Mouse (Mus musculus): ENCODE results near the gene Wnk1. TPM values are rescaled to one million over a fixed set of nuclear protein-coding genes. Genes with fewer than 3 reads are reported as not detected.

Wnk1 gene
- total and polyA plus RNA-seq, 3 experiments, result 49.7 to 801 (median 189) TPM

GRCm38 (mm10) chr6:119922136-119922535, 116.3 kb downstream of the Wnk1 start:
- Histone ChIP-seq H3K4me1 (ENCODE audit: insufficient read depth, low read depth, low read length) (peaks cover 6% of the 10 kb centered on the region; the same call in 1 of the 2 replicates), H3K9me3 (replicated peaks) (no peaks in the 10 kb centered on the region), H3K27me3 (ENCODE audit: insufficient read depth, low read length) (no peaks in the 10 kb centered on the region), H3K4me3 (ENCODE audit: low read depth, low read length) (no peak overlapping the region), H3K36me3 (replicated peaks) (peaks cover 94% of the 10 kb centered on the region)
- no peak for TF ChIP-seq POLR2AphosphoS5 (IDR thresholded peaks at IDR 0.05; ENCODE audit: insufficient replicate concordance, low read depth, low read length)
- no peak for TF ChIP-seq GATA2 (IDR thresholded peaks at IDR 0.05; ENCODE audit: borderline replicate concordance, low read depth, low read length)
- TF ChIP-seq GATA1 (IDR thresholded peaks at IDR 0.05; ENCODE audit: borderline replicate concordance, low read length), result no peak
- TF ChIP-seq TAL1 (conservative IDR thresholded peaks at IDR 0.05; ENCODE audit: low read depth, low read length), result no peak
- no peak for TF ChIP-seq CTCF (IDR thresholded peaks at IDR 0.05; ENCODE audit: low read depth, low read length)
- no peak for DNase-seq (ENCODE audit: low spot score)
- ATAC-seq (ENCODE audit: extremely low read depth, insufficient number of reproducible peaks, low FRiP score, poor library complexity, severe bottlenecking), result no peak

DNA sequence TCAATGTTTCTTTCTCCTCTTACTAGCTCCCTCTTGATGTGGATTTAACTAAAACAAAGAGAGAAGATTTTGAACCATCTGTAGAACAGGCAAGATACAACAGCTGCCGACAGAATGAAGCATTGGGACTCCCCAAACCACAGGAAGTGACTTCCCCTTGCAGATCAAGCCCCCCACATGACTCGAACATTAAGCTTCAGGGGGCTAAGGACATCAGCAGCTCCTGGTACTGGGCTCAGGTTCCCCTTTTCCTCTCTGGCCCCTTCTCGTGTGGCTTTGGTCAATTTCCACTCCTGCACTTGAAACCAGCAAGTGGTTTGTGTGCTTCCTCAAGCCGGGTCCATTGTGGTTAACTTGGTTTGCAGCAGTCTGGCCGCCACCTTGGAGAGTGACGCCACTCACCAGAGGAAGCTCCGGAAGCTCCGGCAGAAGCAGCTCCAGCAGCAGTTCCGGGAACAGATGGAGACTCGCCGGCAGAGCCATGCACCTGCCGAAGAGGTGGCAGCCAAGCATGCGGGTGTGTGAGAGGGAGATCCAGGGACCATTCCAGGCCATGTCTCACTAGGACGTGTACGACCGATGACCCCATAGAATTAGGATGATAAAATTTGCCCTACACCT, 119.8 kb downstream of the Wnk1 start:
- TF ChIP-seq GATA2 (IDR thresholded peaks at IDR 0.05; ENCODE audit: borderline replicate concordance, low read depth, low read length) (no peak), POLR2AphosphoS5 (IDR thresholded peaks at IDR 0.05; ENCODE audit: insufficient replicate concordance, low read depth, low read length) (no peak), CTCF (IDR thresholded peaks at IDR 0.05; ENCODE audit: low read depth, low read length) (no peak), GATA1 (IDR thresholded peaks at IDR 0.05; ENCODE audit: borderline replicate concordance, low read length) (no peak), TAL1 (conservative IDR thresholded peaks at IDR 0.05; ENCODE audit: low read depth, low read length) (no peak)
- Histone ChIP-seq H3K9me3 (replicated peaks) (no peaks in the 10 kb centered on the region), H3K36me3 (replicated peaks) (peaks cover 93% of the 10 kb centered on the region), H3K27me3 (ENCODE audit: insufficient read depth, low read length) (no peaks in the 10 kb centered on the region), H3K4me3 (ENCODE audit: low read depth, low read length) (no peak overlapping the region), H3K4me1 (ENCODE audit: insufficient read depth, low read depth, low read length) (peaks cover 6% of the 10 kb centered on the region; the same call in 1 of the 2 replicates)
- DNase-seq (ENCODE audit: low spot score) (no peak), ATAC-seq (ENCODE audit: extremely low read depth, insufficient number of reproducible peaks, low FRiP score, poor library complexity, severe bottlenecking) (no peak)

DNA sequence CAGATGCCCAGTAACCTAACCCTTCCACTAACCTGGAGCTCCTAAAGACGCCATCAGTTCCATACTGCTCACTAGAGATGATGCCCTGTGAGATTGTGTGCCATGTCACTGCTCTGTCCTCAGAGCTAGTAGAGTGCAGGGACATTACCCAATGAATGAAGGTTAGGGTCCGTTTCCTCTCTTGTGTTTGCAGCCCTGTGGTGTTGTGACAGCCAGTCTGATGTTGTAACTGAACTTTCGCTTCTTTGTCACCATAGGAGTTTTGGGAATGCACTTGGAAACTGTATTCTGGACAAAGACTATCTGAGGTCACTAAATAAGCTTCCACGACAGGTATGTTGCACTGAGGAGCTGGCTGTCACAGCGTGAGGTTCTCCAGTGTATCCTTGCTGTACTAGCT, 122.8 kb downstream of the Wnk1 start:
- H3K27me3 ChIP-seq (ENCODE audit: insufficient read depth, low read length), result no peaks in the 10 kb centered on the region
- DNase-seq (ENCODE audit: low spot score), result no peak
- no peaks in the 10 kb centered on the region for H3K9me3 ChIP-seq (replicated peaks)
- TF ChIP-seq CTCF (IDR thresholded peaks at IDR 0.05; ENCODE audit: low read depth, low read length) (no peak), TAL1 (conservative IDR thresholded peaks at IDR 0.05; ENCODE audit: low read depth, low read length) (no peak), POLR2AphosphoS5 (IDR thresholded peaks at IDR 0.05; ENCODE audit: insufficient replicate concordance, low read depth, low read length) (no peak), GATA1 (IDR thresholded peaks at IDR 0.05; ENCODE audit: borderline replicate concordance, low read length) (no peak), GATA2 (IDR thresholded peaks at IDR 0.05; ENCODE audit: borderline replicate concordance, low read depth, low read length) (no peak)
- H3K36me3 ChIP-seq (replicated peaks), result peaks cover 92% of the 10 kb centered on the region
- ATAC-seq (ENCODE audit: extremely low read depth, insufficient number of reproducible peaks, low FRiP score, poor library complexity, severe bottlenecking), result no peak
- H3K4me3 ChIP-seq (ENCODE audit: low read depth, low read length), result no peak overlapping the region
- peaks cover 15% of the 10 kb centered on the region for H3K4me1 ChIP-seq (ENCODE audit: insufficient read depth, low read depth, low read length)

- Histone ChIP-seq H3K4me1 (ENCODE audit: insufficient read depth, low read depth, low read length) (peaks cover 18% of the 10 kb centered on the region), H3K27me3 (ENCODE audit: insufficient read depth, low read length) (no peaks in the 10 kb centered on the region), H3K9me3 (replicated peaks) (no peaks in the 10 kb centered on the region), H3K36me3 (replicated peaks) (peaks cover 88% of the 10 kb centered on the region), H3K4me3 (ENCODE audit: low read depth, low read length) (no peak overlapping the region)
- DNase-seq (ENCODE audit: low spot score) (peak; percentile 13), ATAC-seq (ENCODE audit: extremely low read depth, insufficient number of reproducible peaks, low FRiP score, poor library complexity, severe bottlenecking) (no peak)
- no peak for TF ChIP-seq CTCF (IDR thresholded peaks at IDR 0.05; ENCODE audit: low read depth, low read length)
- no peak for TF ChIP-seq GATA1 (IDR thresholded peaks at IDR 0.05; ENCODE audit: borderline replicate concordance, low read length)
- no peak for TF ChIP-seq GATA2 (IDR thresholded peaks at IDR 0.05; ENCODE audit: borderline replicate concordance, low read depth, low read length)
- no peak for TF ChIP-seq POLR2AphosphoS5 (IDR thresholded peaks at IDR 0.05; ENCODE audit: insufficient replicate concordance, low read depth, low read length)
- no peak for TF ChIP-seq TAL1 (conservative IDR thresholded peaks at IDR 0.05; ENCODE audit: low read depth, low read length)
Observed at GRCm38 (mm10) chr6:119912046-119912445, 126.4 kb downstream of the Wnk1 start.

- peaks cover 36% of the 10 kb centered on the region for H3K4me1 ChIP-seq (ENCODE audit: insufficient read depth, low read depth, low read length)
- H3K36me3 ChIP-seq (replicated peaks), result peaks cover 38% of the 10 kb centered on the region
- TF ChIP-seq CTCF (IDR thresholded peaks at IDR 0.05; ENCODE audit: low read depth, low read length) (no peak), GATA2 (IDR thresholded peaks at IDR 0.05; ENCODE audit: borderline replicate concordance, low read depth, low read length) (no peak), POLR2AphosphoS5 (IDR thresholded peaks at IDR 0.05; ENCODE audit: insufficient replicate concordance, low read depth, low read length) (no peak), TAL1 (conservative IDR thresholded peaks at IDR 0.05; ENCODE audit: low read depth, low read length) (no peak), GATA1 (IDR thresholded peaks at IDR 0.05; ENCODE audit: borderline replicate concordance, low read length) (no peak)
- H3K27me3 ChIP-seq (ENCODE audit: insufficient read depth, low read length), result no peaks in the 10 kb centered on the region
- ATAC-seq (ENCODE audit: extremely low read depth, insufficient number of reproducible peaks, low FRiP score, poor library complexity, severe bottlenecking) (peak; percentile 35; the same call in 1 of the 2 replicates), DNase-seq (ENCODE audit: low spot score) (peak; percentile 15)
- no peaks in the 10 kb centered on the region for H3K9me3 ChIP-seq (replicated peaks)
- peak overlapping the region; percentile 44; the same call in 1 of the 2 replicates for H3K4me3 ChIP-seq (ENCODE audit: low read depth, low read length)
Observed at GRCm38 (mm10) chr6:119905461-119905860, 133.0 kb downstream of the Wnk1 start.

DNA sequence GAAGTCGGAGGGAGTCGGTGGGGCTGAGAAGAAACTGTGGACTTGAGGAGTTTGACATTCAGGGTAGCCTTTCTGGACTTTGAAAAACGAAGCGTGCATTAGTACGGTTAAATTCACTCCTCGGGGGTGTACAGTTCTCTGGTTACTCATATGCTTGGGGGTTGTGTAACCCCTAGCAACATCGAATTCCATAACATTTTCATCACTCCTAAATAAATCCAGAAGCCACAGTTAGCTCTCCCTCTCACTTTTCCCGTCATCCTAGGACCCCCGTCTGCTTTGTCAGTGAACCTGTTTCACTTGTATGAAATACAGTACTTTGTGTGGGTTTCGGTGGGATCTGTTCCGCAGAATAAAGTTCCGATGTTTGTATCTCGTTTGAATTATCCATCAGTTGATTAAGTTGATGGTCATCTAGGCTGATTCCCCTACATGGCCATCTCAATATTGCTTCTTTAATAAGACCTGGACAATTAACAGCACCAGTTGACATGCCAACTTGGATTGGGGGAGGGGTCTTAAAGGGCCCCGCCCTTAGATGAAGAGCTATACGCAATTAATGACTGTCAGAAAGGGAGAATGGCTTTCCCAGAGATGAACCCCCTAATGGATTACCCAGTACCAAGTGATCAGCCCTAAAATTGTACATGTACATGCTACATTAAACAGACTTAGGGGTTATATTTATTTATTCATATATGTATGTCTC, 135.2 kb downstream of the Wnk1 start:
- ATAC-seq (ENCODE audit: extremely low read depth, insufficient number of reproducible peaks, low FRiP score, poor library complexity, severe bottlenecking) (no peak), DNase-seq (ENCODE audit: low spot score) (no peak)
- TF ChIP-seq TAL1 (conservative IDR thresholded peaks at IDR 0.05; ENCODE audit: low read depth, low read length) (no peak), POLR2AphosphoS5 (IDR thresholded peaks at IDR 0.05; ENCODE audit: insufficient replicate concordance, low read depth, low read length) (no peak), GATA1 (IDR thresholded peaks at IDR 0.05; ENCODE audit: borderline replicate concordance, low read length) (no peak), CTCF (IDR thresholded peaks at IDR 0.05; ENCODE audit: low read depth, low read length) (no peak), GATA2 (IDR thresholded peaks at IDR 0.05; ENCODE audit: borderline replicate concordance, low read depth, low read length) (no peak)
- Histone ChIP-seq H3K4me3 (ENCODE audit: low read depth, low read length) (peak overlapping the region; percentile 87), H3K36me3 (replicated peaks) (peaks cover 18% of the 10 kb centered on the region), H3K9me3 (replicated peaks) (no peaks in the 10 kb centered on the region), H3K4me1 (ENCODE audit: insufficient read depth, low read depth, low read length) (peaks cover 38% of the 10 kb centered on the region), H3K27me3 (ENCODE audit: insufficient read depth, low read length) (no peaks in the 10 kb centered on the region)

Data from G1E (cell line).